Mouse (Mus musculus) CH12.LX (cell line): ENCODE data around the gene Cda.

ENCODE experiments used
- CTCF ChIP-seq, 2 experiments: IDR thresholded peaks in 1 of 2; conservative IDR thresholded peaks in 1 of 2; 2 replicates each; pipeline ENCODE4 v1.5.1; 2011 to 2012; ENCODE audit warnings: low read depth in 2 of 2, low read length in 2 of 2, improper control_type of control experiment in 1 of 2, inconsistent platforms in 1 of 2, mild to moderate bottlenecking in 1 of 2, moderate library complexity in 1 of 2
- EP300 ChIP-seq: IDR thresholded peaks from 2 replicates; pipeline ENCODE4 v1.6.1; 2011; ENCODE audit warnings: low read length, improper control_type of control experiment
- KAT2A ChIP-seq: IDR thresholded peaks from 2 replicates; pipeline ENCODE4 v1.6.1; 2012; ENCODE audit warnings: low read length, improper control_type of control experiment, inconsistent platforms; ENCODE audit not compliant: insufficient replicate concordance
- MAX ChIP-seq: IDR thresholded peaks from 2 replicates; pipeline ENCODE4 v1.6.1; 2011; ENCODE audit warnings: low read length, improper control_type of control experiment
- MXI1 ChIP-seq: IDR thresholded peaks from 2 replicates; pipeline ENCODE4 v1.6.1; 2011; ENCODE audit warnings: mild to moderate bottlenecking, low read depth, low read length, improper control_type of control experiment
- TBP ChIP-seq: conservative IDR thresholded peaks from 2 replicates; pipeline ENCODE4 v1.6.1; 2011; ENCODE audit warnings: low read depth, low read length, improper control_type of control experiment
- UBTF ChIP-seq: IDR thresholded peaks from 2 replicates; pipeline ENCODE4 v1.6.1; 2012; ENCODE audit warnings: low read depth, mild to moderate bottlenecking, inconsistent platforms, low read length, improper control_type of control experiment, moderate library complexity

GRCm38 (mm10) chr4:138411011-138411410, 43.2 kb upstream of the Cda start:
- no peak for TF ChIP-seq CTCF (conservative IDR thresholded peaks at IDR 0.05 in 1 of 2, IDR thresholded peaks at IDR 0.05 in 1 of 2; ENCODE audit: low read depth in 2 of 2, low read length in 2 of 2)
- TF ChIP-seq TBP: no peak
- TF ChIP-seq EP300: no peak
- no peak for TF ChIP-seq MAX
- TF ChIP-seq UBTF: no peak
- no peak for TF ChIP-seq MXI1
- no peak for TF ChIP-seq KAT2A
